Mouse (Mus musculus) MEL (cell line): Measurements from ENCODE around the gene Fuz.

ENCODE experiments used
- CHD2 ChIP-seq: IDR thresholded peaks from 2 replicates; pipeline ENCODE4 v1.6.1; 2011; ENCODE audit warnings: low read length, improper control_type of control experiment
- CTCF ChIP-seq, 3 experiments: IDR thresholded peaks in 2 of 3; conservative IDR thresholded peaks in 1 of 3; 2 replicates each; pipeline ENCODE4 v1.5.1; 2011 to 2012; ENCODE audit warnings: low read length in 3 of 3, low read depth in 2 of 3, mild to moderate bottlenecking in 2 of 3, improper control_type of control experiment in 1 of 3, inconsistent platforms in 1 of 3, mixed read lengths in 1 of 3, moderate library complexity in 1 of 3; ENCODE audit not compliant: control insufficient read depth in 1 of 3, insufficient read depth in 1 of 3, poor library complexity in 1 of 3, severe bottlenecking in 1 of 3
- E2F4 ChIP-seq: IDR thresholded peaks from 2 replicates; pipeline ENCODE4 v1.6.1; 2011; ENCODE audit warnings: low read depth, low read length, improper control_type of control experiment, borderline replicate concordance
- EP300 ChIP-seq, 2 experiments: IDR thresholded peaks; 2 replicates each; pipeline ENCODE4 v1.6.1; 2011; ENCODE audit warnings: improper control_type of control experiment in 2 of 2, low read length in 2 of 2, low read depth in 1 of 2, mild to moderate bottlenecking in 1 of 2
- ETS1 ChIP-seq: IDR thresholded peaks from 2 replicates; pipeline ENCODE4 v1.6.1; 2012; ENCODE audit warnings: low read depth, mild to moderate bottlenecking, inconsistent platforms, low read length, improper control_type of control experiment, moderate library complexity
- MXI1 ChIP-seq: IDR thresholded peaks from 2 replicates; pipeline ENCODE4 v1.6.1; 2011; ENCODE audit warnings: mild to moderate bottlenecking, low read depth, low read length, improper control_type of control experiment
- TBP ChIP-seq: IDR thresholded peaks from 2 replicates; pipeline ENCODE4 v1.8.0; 2011; ENCODE audit warnings: low read depth, low read length, improper control_type of control experiment
- USF1 ChIP-seq: IDR thresholded peaks from 2 replicates; pipeline ENCODE4 v1.6.1; 2014; ENCODE audit warnings: low read depth, mild to moderate bottlenecking, inconsistent platforms, low read length, improper control_type of control experiment, moderate library complexity
- USF2 ChIP-seq, 2 experiments: IDR thresholded peaks; 2 replicates each; pipeline ENCODE4 v1.6.1; 2011 to 2012; ENCODE audit warnings: improper control_type of control experiment in 2 of 2, low read length in 2 of 2, borderline replicate concordance in 1 of 2, inconsistent platforms in 1 of 2, low read depth in 1 of 2, mild to moderate bottlenecking in 1 of 2; ENCODE audit not compliant: insufficient read depth in 1 of 2
- ZKSCAN1 ChIP-seq: IDR thresholded peaks from 2 replicates; pipeline ENCODE4 v1.6.1; 2012; ENCODE audit warnings: low read depth, mild to moderate bottlenecking, inconsistent platforms, low read length, improper control_type of control experiment, moderate library complexity

DNA sequence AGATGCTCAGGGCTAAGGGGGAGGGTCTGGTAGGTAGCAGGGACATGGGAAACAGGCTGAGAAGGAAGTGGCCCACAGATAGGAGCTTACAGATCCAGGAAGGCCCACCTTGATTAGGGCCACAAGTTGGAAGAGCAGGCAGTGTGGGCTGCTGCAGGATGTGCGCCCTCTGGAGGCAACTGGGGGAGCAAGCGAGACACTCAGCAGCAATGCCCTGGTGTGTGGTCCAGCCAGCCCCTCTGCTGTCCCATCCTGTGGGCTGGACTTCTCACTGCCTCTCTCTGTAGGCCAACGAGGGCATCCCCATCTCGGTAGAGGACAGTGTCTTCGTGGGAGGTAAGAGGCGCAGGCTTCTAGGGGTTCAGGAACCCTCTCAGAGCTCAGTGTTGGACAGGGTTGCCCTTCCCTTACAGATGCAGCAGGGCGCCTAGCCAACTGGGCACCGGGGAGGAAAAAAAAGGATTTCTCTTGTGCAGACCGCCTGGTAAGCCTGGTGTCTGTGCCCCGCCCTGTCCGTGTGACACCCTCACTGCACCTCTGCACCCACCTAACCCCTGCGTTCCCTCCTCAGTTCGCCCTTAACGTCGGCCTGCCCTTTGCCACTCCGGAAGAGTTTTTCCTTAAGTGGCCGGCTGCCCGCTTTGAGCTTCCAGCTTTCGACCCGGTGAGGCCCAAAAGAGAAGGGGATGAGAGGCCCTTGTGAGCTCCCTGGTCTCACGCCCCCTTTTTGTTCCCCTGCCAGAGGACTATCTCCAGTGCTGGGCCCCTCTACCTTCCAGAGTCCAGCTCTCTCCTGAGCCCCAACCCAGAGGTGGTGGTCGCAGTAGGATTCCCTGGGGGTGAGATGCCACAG is 35.1 kb upstream of the Fuz start:
- TF ChIP-seq USF1 = no peak
- no peak for TF ChIP-seq E2F4
- TF ChIP-seq USF2 (IDR thresholded peaks at IDR 0.05; ENCODE audit: borderline replicate concordance in 1 of 2, insufficient read depth in 1 of 2, low read depth in 1 of 2, low read length in 2 of 2) = no peak
- peak; percentile 82 to 96 (median 94) for TF ChIP-seq CTCF (IDR thresholded peaks at IDR 0.05 in 2 of 3, conservative IDR thresholded peaks at IDR 0.05 in 1 of 3; ENCODE audit: control insufficient read depth in 1 of 3, insufficient read depth in 1 of 3, low read depth in 2 of 3, low read length in 3 of 3, poor library complexity in 1 of 3, severe bottlenecking in 1 of 3)
- TF ChIP-seq MXI1 = no peak
- no peak for TF ChIP-seq ETS1
- TF ChIP-seq TBP = no peak
- no peak for TF ChIP-seq EP300 (IDR thresholded peaks at IDR 0.05; ENCODE audit: low read depth in 1 of 2, low read length in 2 of 2)
- no peak for TF ChIP-seq CHD2
- TF ChIP-seq ZKSCAN1 = no peak
